Mouse (Mus musculus) kidney, embryonic 14.5 days (tissue): ENCODE measurements around the gene Itga5. TPM values are rescaled to one million over a fixed set of nuclear protein-coding genes. Genes with fewer than 3 reads are reported as not detected.
A peak's percentile ranks its signal among the peaks of the same experiment; 100 is the strongest.

Source experiments
- ATAC-seq: fragments of 200-750 bp; cut with Nextera tagmentation; 2 replicates; pipeline ENCODE4 v1.8.0; 2017; ENCODE audit warnings: moderate number of reproducible peaks, mild to moderate bottlenecking, moderate TSS enrichment, moderate library complexity; ENCODE audit not compliant: low FRiP score, low TSS enrichment
- H3K27ac ChIP-seq: fragments of 300-500 bp; sonication (generic); 2 replicates; pipeline ENCODE4 v1.5.1; 2014; ENCODE audit warnings: low read depth, mild to moderate bottlenecking, low read length, moderate library complexity, mixed read lengths
- H3K27me3 ChIP-seq: fragments of 300-500 bp; sonication (generic); 2 replicates; pipeline ENCODE4 v1.6.1; 2014; ENCODE audit warnings: mild to moderate bottlenecking, low read length; ENCODE audit not compliant: control insufficient read depth, insufficient read depth
- H3K36me3 ChIP-seq: fragments of 300-500 bp; sonication (generic); 2 replicates; pipeline ENCODE4 v1.6.1; 2014; ENCODE audit warnings: low read length, mixed read lengths; ENCODE audit not compliant: control insufficient read depth, insufficient read depth
- H3K4me1 ChIP-seq: fragments of 300-500 bp; sonication (generic); 2 replicates; pipeline ENCODE4 v1.6.1; 2014; ENCODE audit warnings: low read length, mixed read lengths; ENCODE audit not compliant: control insufficient read depth, insufficient read depth
- H3K4me2 ChIP-seq: fragments of 300-500 bp; sonication (generic); replicated peaks from 2 replicates; pipeline ENCODE4 v1.6.1; 2014; ENCODE audit warnings: low read depth, mild to moderate bottlenecking, low read length
- H3K4me3 ChIP-seq: fragments of 300-500 bp; sonication (generic); 2 replicates; pipeline ENCODE4 v1.5.1; 2014; ENCODE audit warnings: mild to moderate bottlenecking, low read length
- H3K9ac ChIP-seq: fragments of 300-500 bp; sonication (generic); 2 replicates; pipeline ENCODE4 v1.6.1; 2014; ENCODE audit warnings: low read depth, mild to moderate bottlenecking, low read length, moderate library complexity
- H3K9me3 ChIP-seq: fragments of 300-500 bp; sonication (generic); 2 replicates; pipeline ENCODE4 v1.6.1; 2016; ENCODE audit warnings: low read length; ENCODE audit not compliant: control insufficient read depth
- WGBS: fragments of 180-500 bp; shearing (Covaris S2); extraction: QIAGEN DNeasy Blood & Tissue Kit; methylation state at CpG from one replicate; pipeline ENCODE4 v1.1.7; 2014; 5-methylcytosine and 5-hydroxymethylcytosine counted together
- polyA plus RNA-seq: library from polyadenylated mRNA; unstranded; fragments of >200 nt; fragmentation: Nextera tagmentation; extraction: Ambion mirVana; gene quantifications from 2 replicates; pipeline ENCODE4 v1.2.1, GENCODE M21; 2014

The Itga5 gene
- polyA plus RNA-seq, 1 experiment from 2014 or later = 37.4 TPM

DNA sequence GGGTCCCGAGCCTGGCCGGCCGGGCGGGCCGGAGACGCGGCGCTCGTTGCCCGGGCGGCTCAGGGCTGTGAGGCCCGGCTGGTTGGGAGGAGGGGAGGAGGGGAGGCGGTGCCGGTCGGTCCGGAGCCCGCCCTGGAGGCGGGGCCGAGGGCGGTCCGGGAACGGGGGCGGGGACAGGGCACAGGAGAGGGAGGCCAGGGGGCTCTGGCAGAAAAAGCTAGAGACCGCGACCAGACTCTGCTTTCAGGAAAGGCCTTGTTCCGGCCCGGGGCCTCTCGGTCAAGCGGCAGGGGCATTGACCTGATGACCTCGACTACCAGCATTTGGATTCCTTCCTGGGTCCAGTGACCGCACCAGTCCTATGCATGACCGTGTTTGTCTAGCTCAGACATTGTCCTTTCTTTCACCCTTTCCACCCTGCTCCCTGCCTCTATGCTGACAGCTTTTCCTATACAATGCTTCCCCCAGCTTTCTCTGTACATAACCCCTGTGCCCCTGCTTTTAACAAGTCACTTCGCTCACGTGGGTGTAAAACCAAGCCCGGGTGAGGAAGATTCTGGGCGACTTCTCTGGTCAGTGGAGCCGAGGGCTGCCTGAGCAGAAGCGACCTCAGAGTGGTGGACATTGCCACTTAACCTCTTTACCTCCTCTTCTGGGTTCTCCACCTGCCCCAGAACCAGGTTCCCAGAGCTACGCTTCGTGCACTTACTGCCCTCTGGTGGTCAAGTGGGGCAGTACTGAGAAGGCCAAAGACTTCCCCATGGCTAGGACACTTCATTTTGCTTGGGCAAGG, 42.9 kb downstream of the Itga5 start:
- peak overlapping the region; percentile 81 for H3K9ac ChIP-seq
- H3K27me3 ChIP-seq = no peaks in the 10 kb centered on the region
- H3K27ac ChIP-seq = peak overlapping the region; percentile 83
- peaks cover 23% of the 10 kb centered on the region; the same call in 1 of the 2 replicates for H3K4me1 ChIP-seq
- WGBS = under 1% methylated on average over 37 of the region's 40 CpGs
- peak; percentile 96 for ATAC-seq
- no peaks in the 10 kb centered on the region for H3K9me3 ChIP-seq
- H3K36me3 ChIP-seq = peaks cover 5% of the 10 kb centered on the region; the same call in 1 of the 2 replicates
- peak overlapping the region; percentile 86 for H3K4me2 ChIP-seq
- peak overlapping the region; percentile 71 for H3K4me3 ChIP-seq

DNA sequence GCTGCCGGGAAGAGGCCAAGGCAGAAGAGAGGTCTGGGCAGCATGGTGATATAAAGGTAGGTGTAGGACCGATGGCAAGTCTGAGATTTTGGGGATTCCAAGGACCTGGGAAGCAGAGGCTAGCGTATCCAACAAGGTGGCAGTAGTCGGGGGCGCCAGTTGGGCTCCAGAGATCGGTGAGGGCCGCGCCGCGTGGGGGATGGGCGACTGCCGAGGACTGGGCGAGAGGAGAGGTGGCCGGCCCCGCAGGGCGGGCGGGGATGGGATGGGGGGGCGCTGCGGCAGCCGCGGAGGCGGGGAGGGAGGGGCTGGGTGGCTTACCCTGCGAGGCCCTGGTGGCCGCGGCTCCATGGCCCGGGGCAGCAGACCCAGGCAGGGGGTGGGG, 43.5 kb downstream of the Itga5 start:
- peak overlapping the region; percentile 81 for H3K9ac ChIP-seq
- no peak; the same call in 1 of the 2 replicates for ATAC-seq
- H3K9me3 ChIP-seq = no peaks in the 10 kb centered on the region
- peak overlapping the region; percentile 83; the same call in 1 of the 2 replicates for H3K27ac ChIP-seq
- no peaks in the 10 kb centered on the region for H3K27me3 ChIP-seq
- peaks cover 6% of the 10 kb centered on the region; the same call in 1 of the 2 replicates for H3K36me3 ChIP-seq
- H3K4me1 ChIP-seq = peaks cover 24% of the 10 kb centered on the region; the same call in 1 of the 2 replicates
- WGBS = under 1% methylated on average over 26 of the region's 26 CpGs
- peak overlapping the region; percentile 86 for H3K4me2 ChIP-seq
- H3K4me3 ChIP-seq = peak overlapping the region; percentile 71

DNA sequence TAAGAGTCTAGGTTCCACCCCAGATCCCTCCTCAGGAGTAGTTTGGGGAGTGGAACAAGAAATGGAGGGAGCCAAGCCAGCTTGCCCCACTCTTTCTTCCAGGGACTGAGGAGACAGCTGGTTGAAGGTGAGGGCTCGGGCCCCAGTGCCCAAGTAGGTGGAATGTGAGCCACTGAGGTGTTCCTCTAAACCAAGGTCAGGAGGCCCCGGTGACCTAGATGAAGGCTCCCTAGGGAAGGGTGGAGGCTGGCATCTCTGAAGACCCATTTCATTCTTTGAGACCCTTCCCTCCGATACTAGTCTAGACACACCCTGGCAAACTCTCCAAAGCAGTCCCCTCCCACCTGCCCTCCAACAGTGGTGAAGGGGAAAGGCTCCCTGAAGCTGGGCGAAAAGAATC, 44.2 kb downstream of the Itga5 start:
- Histone ChIP-seq H3K27ac (peak overlapping the region; percentile 30; the same call in 1 of the 2 replicates), H3K9ac (peak overlapping the region; percentile 81), H3K4me1 (peaks cover 24% of the 10 kb centered on the region; the same call in 1 of the 2 replicates), H3K4me3 (peak overlapping the region; percentile 71), H3K36me3 (peaks cover 12% of the 10 kb centered on the region; the same call in 1 of the 2 replicates), H3K27me3 (no peaks in the 10 kb centered on the region), H3K4me2 (peak overlapping the region; percentile 86), H3K9me3 (no peaks in the 10 kb centered on the region)
- no peak for ATAC-seq
- 44% methylated on average over 4 of the region's 4 CpGs for WGBS

GRCm38 (mm10) chr15:103321076-103321475, 45.5 kb downstream of the Itga5 start:
- Histone ChIP-seq H3K9me3 (no peaks in the 10 kb centered on the region), H3K27me3 (no peaks in the 10 kb centered on the region), H3K36me3 (peaks cover 25% of the 10 kb centered on the region), H3K4me2 (no peak overlapping the region), H3K9ac (no peak overlapping the region), H3K27ac (no peak overlapping the region), H3K4me3 (no peak overlapping the region), H3K4me1 (peaks cover 29% of the 10 kb centered on the region)
- ATAC-seq = no peak
- WGBS = 59% methylated on average over 1 of the region's 1 CpGs

- H3K4me3 ChIP-seq = no peak overlapping the region
- no peak overlapping the region for H3K4me2 ChIP-seq
- no peak overlapping the region for H3K9ac ChIP-seq
- peaks cover 50% of the 10 kb centered on the region for H3K4me1 ChIP-seq
- peaks cover 31% of the 10 kb centered on the region for H3K36me3 ChIP-seq
- H3K27ac ChIP-seq = peak overlapping the region; percentile 20; the same call in 1 of the 2 replicates
- no peaks in the 10 kb centered on the region for H3K27me3 ChIP-seq
- no peak for ATAC-seq
- H3K9me3 ChIP-seq = no peaks in the 10 kb centered on the region
- WGBS = 52% methylated on average over 3 of the region's 3 CpGs
Measured at GRCm38 (mm10) chr15:103318201-103318816, 48.3 kb downstream of the Itga5 start.

GRCm38 (mm10) chr15:103317731-103318130, 48.8 kb downstream of the Itga5 start:
- Histone ChIP-seq H3K4me3 (no peak overlapping the region), H3K4me1 (peaks cover 47% of the 10 kb centered on the region), H3K27ac (no peak overlapping the region; the same call in 1 of the 2 replicates), H3K9me3 (no peaks in the 10 kb centered on the region), H3K36me3 (peaks cover 31% of the 10 kb centered on the region), H3K27me3 (no peaks in the 10 kb centered on the region), H3K9ac (no peak overlapping the region), H3K4me2 (no peak overlapping the region)
- no peak for ATAC-seq
- 83% methylated on average over 8 of the region's 8 CpGs for WGBS

- Histone ChIP-seq H3K9me3 (no peaks in the 10 kb centered on the region), H3K4me3 (no peak overlapping the region), H3K27ac (no peak overlapping the region), H3K27me3 (no peaks in the 10 kb centered on the region), H3K4me2 (no peak overlapping the region), H3K9ac (no peak overlapping the region), H3K36me3 (peaks cover 31% of the 10 kb centered on the region), H3K4me1 (peaks cover 41% of the 10 kb centered on the region)
- no peak for ATAC-seq
Measured at GRCm38 (mm10) chr15:103317120-103317519, 49.4 kb downstream of the Itga5 start.

GRCm38 (mm10) chr15:103315979-103316776, 50.4 kb downstream of the Itga5 start:
- Histone ChIP-seq H3K36me3 (peaks cover 31% of the 10 kb centered on the region), H3K9me3 (no peaks in the 10 kb centered on the region), H3K27me3 (no peaks in the 10 kb centered on the region), H3K4me3 (no peak overlapping the region), H3K4me1 (peaks cover 33% of the 10 kb centered on the region), H3K9ac (no peak overlapping the region), H3K27ac (no peak overlapping the region), H3K4me2 (no peak overlapping the region)
- ATAC-seq = no peak
- WGBS = 60% methylated on average over 10 of the region's 10 CpGs
